Mouse (Mus musculus): ENCODE results near the gene Ralgps2. TPM values are rescaled to one million over a fixed set of nuclear protein-coding genes. Genes with fewer than 3 reads are reported as not detected.

Gene Ralgps2
- total RNA-seq, 2 experiments from 2014 or later: 9.3 to 11.4 TPM

GRCm38 (mm10) chr1:156905660-156906059 lies 33.8 kb downstream of the Ralgps2 start:
- no peak for DNase-seq

DNA sequence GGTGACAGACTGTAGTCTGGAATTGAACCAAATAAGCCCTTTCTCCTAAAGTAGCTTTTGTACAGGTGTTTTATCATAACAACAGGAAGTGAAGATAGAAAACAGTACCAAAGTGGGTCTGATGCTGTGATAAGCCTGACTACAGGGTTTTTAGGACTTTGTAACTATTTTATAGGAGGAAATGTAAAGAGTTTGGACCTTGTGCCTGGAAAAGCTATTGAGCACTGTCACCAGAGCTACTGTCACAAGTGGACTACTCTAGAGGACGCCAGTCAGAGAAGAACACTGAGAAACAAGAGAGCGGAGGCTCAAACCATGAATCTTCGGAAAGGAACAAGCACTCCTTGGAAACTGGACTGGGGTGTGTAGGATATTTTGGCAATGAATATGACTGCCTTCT lies 35.5 kb downstream of the Ralgps2 start:
- DNase-seq: no peak

- no peak for DNase-seq
Measured at GRCm38 (mm10) chr1:156901689-156902088, 37.7 kb downstream of the Ralgps2 start.

GRCm38 (mm10) chr1:156891561-156891960 lies 47.9 kb downstream of the Ralgps2 start:
- DNase-seq: no peak

DNA sequence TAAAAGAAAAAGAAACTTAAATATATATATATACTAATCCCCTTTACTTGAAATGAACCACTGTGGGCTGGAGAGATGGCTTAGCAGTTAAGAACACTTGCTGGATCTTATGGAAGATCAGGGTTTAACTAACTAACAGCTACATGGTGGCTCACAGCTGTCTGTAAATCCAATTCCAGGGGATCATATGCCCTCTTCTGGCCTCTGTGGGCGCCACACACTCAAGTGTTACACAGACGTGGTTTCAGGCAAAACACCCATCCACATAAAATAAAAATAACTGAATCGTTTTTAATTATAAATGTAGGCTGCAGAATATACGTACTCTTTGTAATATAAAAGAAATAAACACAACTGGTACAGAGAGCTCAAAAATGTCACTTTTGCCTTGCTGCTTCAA lies 50.6 kb downstream of the Ralgps2 start:
- DNase-seq: no peak

DNA sequence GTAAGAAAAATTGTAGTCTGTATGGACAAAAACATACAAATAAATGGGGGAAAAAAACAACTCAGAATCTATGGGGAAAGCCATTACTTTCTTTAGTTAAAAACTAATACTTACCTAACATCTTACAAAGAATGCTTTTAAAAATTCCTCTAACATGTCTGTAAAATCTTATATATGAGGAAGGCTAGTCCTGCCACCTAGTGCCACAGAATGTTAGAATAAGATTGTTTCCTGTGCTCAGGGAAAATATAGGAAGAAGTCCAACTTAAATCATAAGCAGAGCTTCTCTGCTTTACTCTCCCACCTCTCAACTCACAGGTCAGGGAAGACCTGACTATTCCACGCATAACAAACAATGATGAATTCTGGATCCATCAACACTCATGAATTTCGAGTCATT lies 53.5 kb downstream of the Ralgps2 start:
- DNase-seq: no peak

GRCm38 (mm10) chr1:156884782-156885181 lies 54.6 kb downstream of the Ralgps2 start:
- DNase-seq: no peak

DNA sequence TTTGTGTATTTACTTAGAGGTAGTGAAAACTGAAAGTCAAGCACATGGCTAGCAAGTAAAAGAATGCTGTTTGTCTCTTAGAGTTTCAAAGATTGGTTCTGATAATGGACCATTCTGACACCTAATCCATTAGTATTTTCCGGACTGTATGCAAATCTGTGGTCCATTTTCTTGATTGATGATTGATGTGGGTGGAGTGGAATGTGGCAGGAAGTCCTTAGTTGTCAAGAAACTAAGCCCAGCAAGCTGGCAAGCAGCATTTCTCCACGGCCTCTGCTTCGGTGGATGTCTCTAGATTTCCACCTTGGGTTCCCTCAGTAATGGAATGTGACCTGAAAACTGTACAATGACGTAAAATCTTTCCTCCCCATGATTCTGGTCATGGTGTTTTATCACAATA lies 68.8 kb downstream of the Ralgps2 start:
- no peak for DNase-seq

DNA sequence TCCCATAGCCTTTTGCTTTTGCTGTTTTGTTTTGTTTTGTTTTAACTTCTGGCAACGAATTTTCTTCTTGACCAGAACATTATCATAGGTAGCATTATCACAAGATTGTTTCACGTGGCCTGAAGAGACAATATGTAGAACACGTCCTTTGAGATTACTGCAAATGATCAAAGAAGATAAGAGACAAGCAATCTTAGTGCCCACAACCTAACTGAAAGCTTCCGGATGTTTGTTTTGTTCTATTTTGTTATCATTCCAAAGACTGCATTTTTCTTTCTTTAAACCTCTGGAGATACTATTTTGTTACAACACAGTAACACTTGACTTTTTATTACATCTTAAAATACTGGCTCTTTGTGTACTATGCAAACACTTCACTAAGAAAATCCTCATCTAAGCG lies 69.4 kb downstream of the Ralgps2 start:
- DNase-seq: no peak

DNA sequence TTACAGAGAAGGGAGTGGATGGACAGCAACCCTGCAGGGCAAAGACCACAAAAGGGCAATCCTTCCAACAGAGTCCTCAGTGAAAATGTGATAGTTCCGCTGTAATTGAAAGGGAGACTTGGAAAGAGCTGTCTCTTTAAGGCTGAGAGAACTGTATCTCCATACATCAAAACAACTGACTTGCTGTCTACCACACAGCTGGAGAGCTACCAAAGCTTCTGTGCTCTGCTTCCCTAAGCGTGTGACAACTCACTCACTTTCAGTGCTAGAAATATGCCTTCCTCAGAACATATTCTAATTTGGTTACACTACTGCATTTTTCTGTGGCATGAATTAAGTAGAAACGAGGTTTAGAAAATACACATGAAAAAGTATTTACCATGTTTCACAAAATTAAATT lies 75.2 kb downstream of the Ralgps2 start:
- DNase-seq: no peak

- DNase-seq: no peak
Measured at GRCm38 (mm10) chr1:156863726-156864125, 75.7 kb downstream of the Ralgps2 start.

GRCm38 (mm10) chr1:156861475-156862043 lies 77.9 kb downstream of the Ralgps2 start:
- no peak for DNase-seq

DNA sequence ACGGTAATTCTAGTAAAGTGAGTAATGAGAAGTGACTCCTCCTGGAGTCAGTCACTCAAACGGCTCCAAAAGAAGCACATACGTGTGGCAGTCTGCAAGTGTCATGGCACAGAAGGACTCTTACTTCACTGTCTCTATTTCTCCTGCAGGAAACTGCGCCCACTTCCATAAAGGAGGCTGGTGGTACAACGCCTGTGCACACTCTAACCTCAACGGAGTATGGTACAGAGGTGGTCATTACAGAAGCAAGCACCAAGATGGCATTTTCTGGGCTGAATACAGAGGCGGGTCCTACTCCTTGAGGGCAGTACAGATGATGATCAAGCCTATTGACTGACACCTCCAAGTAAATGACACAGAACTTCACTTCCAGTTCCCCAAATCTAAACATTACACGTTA lies 79.2 kb downstream of the Ralgps2 start:
- DNase-seq: no peak

DNA sequence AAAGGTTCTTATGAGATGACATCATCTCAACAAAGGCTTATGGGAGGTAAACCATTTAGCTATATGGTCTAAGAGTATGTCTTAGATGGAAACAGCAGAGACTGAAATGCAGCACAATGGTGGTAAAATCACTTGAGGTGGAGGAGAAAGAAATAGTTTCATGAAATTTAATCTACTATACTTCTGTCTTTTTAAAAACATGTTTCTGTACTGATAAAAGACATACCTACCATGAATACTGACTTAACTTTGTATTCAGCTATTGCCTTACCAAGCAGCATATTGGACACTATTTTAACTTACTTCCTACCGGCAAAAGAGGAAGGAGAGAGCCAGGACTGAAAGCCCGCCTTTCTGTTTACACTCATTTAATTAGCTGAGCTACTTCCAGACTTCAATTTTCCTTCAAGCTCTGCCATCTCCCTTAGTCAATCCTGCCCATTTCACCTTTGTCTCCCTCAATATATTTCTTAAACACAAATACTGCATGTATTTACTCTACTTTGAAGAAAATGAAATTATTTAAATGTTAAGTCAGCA lies 79.6 kb downstream of the Ralgps2 start:
- DNase-seq: no peak

DNA sequence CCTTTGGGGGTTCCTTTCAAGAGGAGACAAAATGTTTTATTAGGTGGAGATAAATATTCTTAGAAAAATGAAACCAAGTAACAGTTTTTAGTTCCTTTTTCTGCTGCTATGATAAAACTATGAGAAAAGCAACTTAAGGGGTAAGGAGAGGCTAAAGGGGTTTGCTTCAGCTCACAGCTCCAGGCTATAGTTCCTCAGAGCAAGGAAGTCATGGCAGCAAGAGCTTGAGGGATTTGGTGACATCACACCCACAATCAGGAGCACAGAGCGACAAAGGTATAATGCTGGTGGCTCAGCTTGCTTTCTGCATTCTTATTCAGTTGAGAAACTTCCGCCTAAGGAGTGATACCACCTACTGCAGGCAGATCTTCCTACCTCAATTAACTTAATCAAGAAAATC lies 80.3 kb downstream of the Ralgps2 start:
- no peak for DNase-seq

GRCm38 (mm10) chr1:156856666-156857065 lies 82.8 kb downstream of the Ralgps2 start:
- no peak for DNase-seq

- DNase-seq: no peak
Measured at GRCm38 (mm10) chr1:156854558-156854957, 84.9 kb downstream of the Ralgps2 start.

DNA sequence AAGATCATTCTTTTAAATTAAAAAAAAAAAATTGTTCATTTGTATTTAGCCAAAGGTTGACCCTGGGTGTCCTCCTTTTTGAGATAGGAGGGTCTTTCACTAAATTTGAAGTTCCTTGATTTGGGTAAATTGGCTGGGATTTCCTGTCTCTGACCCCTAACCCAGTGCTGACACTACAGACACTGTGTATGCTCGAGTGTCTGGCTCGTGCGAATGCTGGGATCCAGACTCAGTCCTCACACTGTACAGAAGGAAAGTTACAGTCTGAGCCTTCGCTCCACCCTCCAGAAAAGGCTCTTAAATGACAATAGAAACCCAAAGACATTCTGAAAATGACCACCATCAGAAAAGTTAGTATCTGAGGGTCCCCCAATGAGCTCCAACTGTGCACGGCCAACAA lies 86.6 kb downstream of the Ralgps2 start:
- DNase-seq: no peak

DNA sequence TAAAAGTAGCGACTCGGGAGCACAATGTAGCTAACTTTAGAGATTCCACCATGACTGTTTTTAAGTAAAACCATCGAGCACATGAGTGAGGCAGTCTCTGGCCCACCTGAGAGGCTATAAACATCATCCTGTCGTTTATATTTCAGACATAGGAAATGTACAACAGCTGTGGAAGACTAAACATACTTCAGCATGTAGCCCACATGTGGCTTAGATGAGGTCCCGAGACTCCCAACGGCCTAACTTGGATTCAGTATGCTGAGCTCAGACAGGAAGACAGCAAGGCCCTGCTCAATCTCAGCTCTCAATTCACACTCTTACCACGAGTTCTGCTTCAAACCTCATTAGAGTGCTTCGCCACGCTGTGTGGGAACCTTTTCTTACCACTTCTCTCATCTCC lies 87.0 kb downstream of the Ralgps2 start:
- no peak for DNase-seq

GRCm38 (mm10) chr1:156847098-156847497 lies 92.3 kb downstream of the Ralgps2 start:
- DNase-seq: no peak

GRCm38 (mm10) chr1:156841625-156842339 lies 97.6 kb downstream of the Ralgps2 start:
- no peak for DNase-seq

DNA sequence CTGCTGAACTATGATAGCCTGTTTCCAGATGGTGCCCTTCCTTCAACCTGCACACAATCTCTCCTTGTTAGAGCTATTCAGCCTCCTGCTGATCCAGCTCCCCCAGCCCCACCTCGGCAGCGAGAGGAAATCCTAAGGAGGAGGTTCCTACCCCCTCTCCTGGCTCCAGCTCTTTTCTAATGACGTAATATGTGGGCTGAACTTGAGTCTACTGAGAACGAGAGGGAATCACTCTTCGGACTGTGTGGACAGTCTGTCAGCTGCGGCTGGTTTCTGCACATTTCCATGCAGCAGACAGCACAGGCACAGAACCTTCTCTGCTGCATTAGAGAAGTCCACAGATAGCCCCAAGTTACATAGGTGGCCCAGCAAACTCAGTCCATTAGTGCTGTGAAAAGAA lies 100.7 kb downstream of the Ralgps2 start:
- peak; percentile 69 to 70 for DNase-seq

GRCm38 (mm10) chr1:156838177-156838576 lies 101.2 kb downstream of the Ralgps2 start, which contains the start of gene Angptl1:
Gene Angptl1 (plus strand): TSS chr1:156838562.
- DNase-seq: no peak

DNA sequence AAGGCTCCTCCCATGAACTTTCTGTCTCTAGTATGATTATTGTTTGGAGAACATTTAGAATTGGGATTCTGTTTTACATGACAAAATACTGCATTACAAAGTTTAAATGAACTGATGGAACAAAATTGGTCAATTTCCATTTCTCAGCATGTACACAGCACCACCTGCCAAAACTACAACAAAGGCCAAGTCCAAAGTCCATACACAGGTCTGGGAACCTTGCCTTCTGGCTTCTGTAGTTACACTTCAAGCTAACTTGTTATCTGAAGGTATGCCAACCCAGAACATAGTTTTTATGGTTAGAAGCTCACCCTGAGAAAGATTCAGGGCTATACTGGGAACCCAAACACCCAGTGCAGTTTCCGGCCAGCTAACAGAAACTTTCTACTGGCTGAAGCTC lies 120.2 kb downstream of the Ralgps2 start:
- DNase-seq: no peak

All from heart, adult 18-20 months (tissue).